Mouse (Mus musculus) kidney, adult 2 months (tissue): Measurements from ENCODE around the gene Vasp. TPM values are rescaled to one million over a fixed set of nuclear protein-coding genes. Genes with fewer than 3 reads are reported as not detected.

ENCODE experiments used
- DNase-seq: peaks from one replicate; pipeline ENCODE4 v3.0.0; 2021
- H3K27ac ChIP-seq: fragments of 200-500 bp; 2 replicates; pipeline ENCODE4 v1.5.1; 2012; ENCODE audit warnings: low read depth, low read length, control low read depth, inconsistent platforms; ENCODE audit not compliant: insufficient read depth
- H3K27me3 ChIP-seq: fragments of 200-500 bp; replicated peaks from 2 replicates; pipeline ENCODE4 v1.6.1; 2012; ENCODE audit warnings: mild to moderate bottlenecking, moderate library complexity, low read length, inconsistent platforms; ENCODE audit not compliant: control insufficient read depth, insufficient read depth
- H3K36me3 ChIP-seq: fragments of 200-500 bp; 2 replicates; pipeline ENCODE4 v1.6.1; 2012; ENCODE audit warnings: mild to moderate bottlenecking, moderate library complexity, low read length, inconsistent platforms; ENCODE audit not compliant: control insufficient read depth, insufficient read depth
- H3K4me1 ChIP-seq: fragments of 200-500 bp; 2 replicates; pipeline ENCODE4 v1.6.1; 2011; ENCODE audit warnings: low read length; ENCODE audit not compliant: control insufficient read depth, insufficient read depth
- H3K4me3 ChIP-seq: fragments of 200-500 bp; 2 replicates; pipeline ENCODE4 v1.5.1; 2011; ENCODE audit warnings: mild to moderate bottlenecking, low read depth, low read length, control low read depth; ENCODE audit not compliant: insufficient read depth
- CTCF ChIP-seq: fragments of 200-500 bp; conservative IDR thresholded peaks from 2 replicates; pipeline ENCODE4 v1.5.1; 2011; ENCODE audit warnings: low read depth, mild to moderate bottlenecking, control low read depth, low read length, moderate library complexity, mixed read lengths; ENCODE audit not compliant: insufficient read depth, insufficient read length
- POLR2A ChIP-seq: fragments of 200-500 bp; IDR thresholded peaks from one replicate; pipeline ENCODE4 v1.6.1; 2011; ENCODE audit warnings: low read depth, low read length, control low read depth
- WGBS: fragments of 180-500 bp; shearing (Covaris S2); methylation state at CpG from one replicate; pipeline ENCODE4 v1.1.7; 2018; 5-methylcytosine and 5-hydroxymethylcytosine counted together
- polyA plus RNA-seq: library from polyadenylated mRNA; depleted of rRNA; stranded (reverse); fragments of >200 nt; gene quantifications from 2 replicates; pipeline ENCODE4 v1.2.3, GENCODE M21; 2012

Gene Vasp
- polyA plus RNA-seq, 1 experiment = 71.5 TPM

DNA sequence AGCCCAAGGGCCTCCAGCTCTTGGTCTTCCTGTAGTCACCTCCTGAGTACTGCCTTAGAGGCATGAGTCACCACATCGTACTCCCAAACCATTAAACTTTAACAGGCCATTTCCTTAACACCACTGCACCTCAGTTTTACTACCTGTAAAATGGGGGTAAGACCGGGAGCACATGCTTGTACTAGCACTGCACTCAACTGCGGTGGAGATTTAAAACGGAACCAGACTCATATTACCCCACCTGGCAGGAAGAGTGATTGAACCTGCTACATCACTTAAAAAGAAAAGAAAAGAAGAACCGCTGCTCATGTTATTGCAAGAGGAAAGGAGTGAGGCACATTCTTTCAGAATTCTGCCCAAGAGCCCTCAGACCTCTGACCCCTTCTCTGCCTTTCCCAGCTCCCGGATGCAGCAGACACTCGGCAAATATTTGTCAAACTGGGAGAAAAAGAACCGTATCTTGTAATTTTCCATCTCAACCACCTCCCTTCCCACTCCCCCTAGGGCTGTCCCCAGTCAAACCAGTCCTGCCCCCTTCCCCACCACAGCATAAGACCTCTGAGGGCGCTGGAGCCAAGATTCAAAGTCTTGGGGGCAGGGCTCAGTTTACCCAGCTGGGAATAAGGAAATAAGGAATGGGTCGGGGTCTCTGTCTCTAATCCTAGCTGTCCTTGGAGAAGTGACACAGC, 2.5 kb downstream of the Vasp start:
- DNase-seq = peak; percentile 71
- Histone ChIP-seq H3K27me3 (no peaks in the 10 kb centered on the region), H3K4me3 (peak overlapping the region; percentile 87), H3K27ac (peak overlapping the region; percentile 84), H3K36me3 (no peaks in the 10 kb centered on the region), H3K4me1 (peaks cover 19% of the 10 kb centered on the region)
- TF ChIP-seq CTCF (no peak), POLR2A (no peak)
- WGBS = 16% methylated on average over 10 of the region's 10 CpGs

DNA sequence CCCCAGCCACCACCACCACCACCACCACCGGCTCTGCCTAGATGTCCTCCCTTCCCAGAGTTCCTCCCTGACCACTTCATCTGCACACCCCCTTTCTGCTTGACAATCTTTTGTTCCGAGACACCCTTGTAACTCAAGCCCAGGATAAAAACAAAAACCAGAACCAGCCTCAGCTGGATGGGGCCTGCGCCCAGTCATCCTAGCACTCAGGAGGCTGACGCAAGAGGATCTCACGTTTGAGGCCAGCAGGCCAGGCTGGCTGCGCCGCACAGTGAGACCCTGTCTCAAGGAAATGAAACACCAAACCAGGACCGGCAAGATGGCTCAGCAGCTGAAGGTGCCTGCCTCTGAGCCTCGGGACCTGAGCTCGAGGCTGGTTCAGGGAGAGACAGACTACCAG, 4.6 kb downstream of the Vasp start:
- Histone ChIP-seq H3K27me3 (no peaks in the 10 kb centered on the region), H3K36me3 (no peaks in the 10 kb centered on the region), H3K27ac (peak overlapping the region; percentile 41; the same call in 1 of the 2 replicates), H3K4me3 (no peak overlapping the region), H3K4me1 (peaks cover 16% of the 10 kb centered on the region)
- TF ChIP-seq CTCF (no peak), POLR2A (no peak)
- DNase-seq = no peak
- WGBS = 41% methylated on average over 10 of the region's 10 CpGs

DNA sequence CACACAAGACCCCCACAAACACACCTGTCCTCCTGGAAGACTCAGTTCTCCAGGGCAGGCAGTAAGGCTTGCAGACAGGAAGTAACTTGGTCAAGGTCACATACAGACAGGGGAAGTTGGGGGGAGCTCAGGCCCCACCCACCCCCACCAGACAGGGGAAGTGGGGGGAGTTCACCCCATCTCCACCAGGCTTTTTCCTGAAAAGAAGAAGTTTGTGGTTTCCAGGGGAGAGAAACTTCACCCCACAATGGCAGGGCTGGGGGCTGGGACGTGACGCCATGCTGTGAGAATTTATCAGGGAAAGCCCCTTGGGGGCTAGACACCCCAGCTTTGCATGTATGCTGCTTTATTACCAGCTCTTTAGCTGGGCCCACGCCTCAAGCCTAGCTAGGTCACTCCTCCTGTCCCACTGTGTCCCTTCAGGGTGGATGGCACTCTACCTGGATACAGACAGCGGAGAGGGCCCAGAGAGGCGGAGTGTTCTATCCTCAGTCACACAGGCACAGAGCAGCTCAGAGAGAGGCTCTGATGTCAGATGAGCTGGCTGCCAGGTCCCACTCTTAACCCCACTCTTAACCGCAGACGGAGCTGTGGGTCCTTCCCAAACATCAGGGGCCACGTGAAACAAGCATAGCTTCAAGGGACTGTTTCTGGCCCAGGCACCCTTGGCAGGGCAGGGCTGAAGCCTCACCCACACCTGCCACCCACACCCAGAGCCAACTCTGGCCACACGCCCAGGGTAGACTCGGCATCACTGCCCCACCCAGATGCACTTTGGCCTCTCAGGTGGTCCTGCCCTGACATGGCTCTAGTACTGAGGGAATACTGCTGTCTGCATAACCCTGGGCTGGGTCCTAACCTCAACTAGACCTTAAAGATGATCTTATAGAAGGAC, 5.4 kb downstream of the Vasp start:
- Histone ChIP-seq H3K4me1 (peaks cover 16% of the 10 kb centered on the region), H3K27me3 (no peaks in the 10 kb centered on the region), H3K36me3 (no peaks in the 10 kb centered on the region), H3K27ac (no peak overlapping the region; the same call in 1 of the 2 replicates), H3K4me3 (no peak overlapping the region)
- DNase-seq = peak; percentile 62
- WGBS = 48% methylated on average over 10 of the region's 10 CpGs
- TF ChIP-seq POLR2A = no peak
- TF ChIP-seq CTCF = no peak

DNA sequence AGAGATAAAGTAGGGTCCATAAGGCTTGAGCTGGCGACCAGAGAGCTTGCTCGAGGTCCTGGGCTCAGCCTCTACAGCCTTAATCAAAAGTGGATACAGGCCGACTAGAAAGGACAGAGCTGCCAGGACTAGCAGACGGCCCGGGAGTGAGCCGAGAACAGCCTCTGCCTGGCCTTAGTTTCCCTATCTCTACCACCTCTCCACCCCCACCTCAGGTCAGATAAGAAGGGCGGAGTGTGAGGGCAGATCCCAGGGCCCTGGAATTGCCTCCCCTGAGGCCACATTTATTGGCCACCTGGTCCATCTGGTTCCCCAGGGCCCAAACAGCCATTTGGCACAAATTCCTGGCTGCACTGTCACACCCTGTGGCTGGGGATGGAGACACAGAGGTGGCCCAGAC, 6.5 kb downstream of the Vasp start:
- DNase-seq = no peak
- Histone ChIP-seq H3K4me3 (no peak overlapping the region), H3K27ac (no peak overlapping the region), H3K36me3 (no peaks in the 10 kb centered on the region; the same call in 1 of the 2 replicates), H3K27me3 (no peaks in the 10 kb centered on the region), H3K4me1 (peaks cover 16% of the 10 kb centered on the region)
- TF ChIP-seq CTCF (no peak), POLR2A (no peak)
- whole genome bisulfite sequencing = 77% methylated on average over 7 of the region's 7 CpGs

DNA sequence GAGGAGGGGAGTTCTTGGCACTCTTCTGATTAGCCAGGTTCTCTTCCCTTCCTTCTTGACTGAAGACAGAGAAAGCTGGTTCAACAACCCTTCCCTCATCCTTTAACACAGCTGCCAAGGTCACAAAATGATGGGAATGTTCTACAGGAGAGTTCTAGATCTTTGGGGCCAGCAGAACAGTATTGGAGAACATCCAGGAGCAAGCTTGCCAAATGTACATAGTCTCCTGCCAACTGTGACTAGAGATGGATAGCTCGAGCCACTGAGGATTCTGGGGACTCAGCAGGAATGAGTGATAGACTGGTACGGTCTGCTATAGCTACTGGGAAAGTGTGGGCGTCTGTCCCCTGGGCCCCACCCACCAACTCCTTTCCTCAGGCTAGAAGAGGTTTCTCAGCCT, 13.3 kb downstream of the Vasp start:
- no peak overlapping the region for H3K27ac ChIP-seq
- H3K27me3 ChIP-seq = no peaks in the 10 kb centered on the region
- WGBS = 20% methylated on average over 3 of the region's 3 CpGs
- DNase-seq = peak; percentile 67
- TF ChIP-seq POLR2A = no peak
- H3K4me3 ChIP-seq = no peak overlapping the region
- H3K4me1 ChIP-seq = 0 out of 2 replicates have a peak, but pooled peaks cover 4% of the 10 kb centered on the region
- H3K36me3 ChIP-seq = no peaks in the 10 kb centered on the region; the same call in 1 of the 2 replicates

DNA sequence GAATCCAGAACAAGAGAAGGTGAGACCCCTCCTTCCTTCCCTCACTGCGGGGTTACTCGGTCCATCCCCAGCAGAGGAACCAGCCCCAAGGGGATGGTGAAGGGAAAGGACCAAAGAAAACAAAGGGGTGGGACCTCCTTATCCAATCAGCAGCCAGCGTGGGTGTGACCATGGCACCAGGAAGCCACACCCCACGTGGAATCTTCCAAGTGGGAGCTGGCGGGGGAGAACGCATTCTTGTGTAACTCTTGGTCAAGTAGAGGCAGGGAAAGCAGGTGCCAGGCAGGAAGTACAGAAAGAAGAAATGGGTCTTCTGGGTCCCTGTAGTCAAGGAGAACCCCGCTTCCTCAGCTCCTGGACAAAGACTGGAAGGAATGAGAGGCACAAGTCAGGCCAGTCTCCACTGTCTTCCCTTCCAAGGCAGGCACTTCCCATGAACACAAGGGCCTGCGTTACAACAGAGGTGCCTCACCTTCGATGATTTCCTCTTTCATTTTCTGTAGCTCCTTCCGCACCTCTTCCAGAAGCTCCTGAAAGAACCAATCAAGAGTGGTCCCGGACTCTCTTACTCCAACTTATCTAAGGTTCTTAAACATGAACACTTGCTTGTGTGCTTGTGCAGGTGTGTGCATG, 14.1 kb downstream of the Vasp start:
- H3K4me1 ChIP-seq = 0 out of 2 replicates have a peak, but pooled peaks cover 4% of the 10 kb centered on the region
- DNase-seq = peak; percentile 88
- H3K4me3 ChIP-seq = no peak overlapping the region
- H3K36me3 ChIP-seq = no peaks in the 10 kb centered on the region; the same call in 1 of the 2 replicates
- H3K27me3 ChIP-seq = no peaks in the 10 kb centered on the region
- no peak for TF ChIP-seq POLR2A
- TF ChIP-seq CTCF = no peak
- 41% methylated on average over 11 of the region's 11 CpGs for WGBS
- no peak overlapping the region for H3K27ac ChIP-seq
